Mouse (Mus musculus) hindbrain, embryonic 11.5 days (tissue): ENCODE results near the gene Pla2g1b. TPM values are rescaled to one million over a fixed set of nuclear protein-coding genes. Genes with fewer than 3 reads are reported as not detected.
"Not testable (repeated sequence)": the region's sequence is repeated elsewhere in the genome, so short reads cannot be mapped to it uniquely, and the experiment has no call there.

ENCODE experiments used
- ATAC-seq: fragments of 200-750 bp; cut with Nextera tagmentation; 2 replicates; pipeline ENCODE4 v1.8.0; 2017; ENCODE audit warnings: mild to moderate bottlenecking, moderate TSS enrichment, moderate library complexity; ENCODE audit not compliant: low FRiP score
- DNase-seq: peaks from one replicate; pipeline ENCODE4 v3.0.0-alpha.2; 2015; ENCODE audit warnings: low spot score
- H3K27ac ChIP-seq: fragments of 300-500 bp; sonication (generic); 2 replicates; pipeline ENCODE4 v1.5.1; 2014; ENCODE audit warnings: mild to moderate bottlenecking, low read depth, low read length
- H3K27me3 ChIP-seq: fragments of 300-500 bp; sonication (generic); 2 replicates; pipeline ENCODE4 v1.6.1; 2014; ENCODE audit warnings: mild to moderate bottlenecking, low read length, moderate library complexity, mixed read lengths; ENCODE audit not compliant: control insufficient read depth, insufficient read depth
- H3K36me3 ChIP-seq: fragments of 300-500 bp; sonication (generic); 2 replicates; pipeline ENCODE4 v1.6.1; 2014; ENCODE audit warnings: mild to moderate bottlenecking, low read length, moderate library complexity, mixed read lengths; ENCODE audit not compliant: control insufficient read depth, insufficient read depth
- H3K4me1 ChIP-seq: fragments of 300-500 bp; sonication (generic); replicated peaks from 2 replicates; pipeline ENCODE4 v1.6.1; 2014; ENCODE audit warnings: low read length, mixed read lengths; ENCODE audit not compliant: control insufficient read depth, insufficient read depth
- H3K4me2 ChIP-seq: fragments of 300-500 bp; sonication (generic); replicated peaks from 2 replicates; pipeline ENCODE4 v1.6.1; 2014; ENCODE audit warnings: mild to moderate bottlenecking, low read depth, low read length
- H3K4me3 ChIP-seq: fragments of 300-500 bp; sonication (generic); 2 replicates; pipeline ENCODE4 v1.5.1; 2014; ENCODE audit warnings: low read depth, low read length
- H3K9ac ChIP-seq: fragments of 300-500 bp; sonication (generic); 2 replicates; pipeline ENCODE4 v1.6.1; 2014; ENCODE audit warnings: low read depth, low read length
- H3K9me3 ChIP-seq: fragments of 300-500 bp; sonication (generic); 2 replicates; pipeline ENCODE4 v1.6.1; 2016; ENCODE audit warnings: low read length; ENCODE audit not compliant: control insufficient read depth
- WGBS: fragments of 180-500 bp; shearing (Covaris S2); extraction: QIAGEN DNeasy Blood & Tissue Kit; methylation state at CpG from one replicate; pipeline ENCODE4 v1.1.7; 2014; 5-methylcytosine and 5-hydroxymethylcytosine counted together
- polyA plus RNA-seq: library from polyadenylated mRNA; unstranded; fragments of >200 nt; fragmentation: Nextera tagmentation; extraction: Ambion mirVana; gene quantifications from 2 replicates; pipeline ENCODE4 v1.2.1, GENCODE M21; 2014

Pla2g1b gene
- polyA plus RNA-seq, 1 experiment from 2014 or later, result 0.56 TPM

- ATAC-seq, result no peak
- peaks cover 18% of the 10 kb centered on the region for H3K36me3 ChIP-seq
- H3K27ac ChIP-seq, result peak overlapping the region; percentile 100
- H3K4me3 ChIP-seq, result no peak overlapping the region
- H3K4me2 ChIP-seq, result peak overlapping the region; percentile 74
- peaks cover 55% of the 10 kb centered on the region for H3K4me1 ChIP-seq
- H3K9ac ChIP-seq, result peak overlapping the region; percentile 99
- H3K9me3 ChIP-seq, result no peaks in the 10 kb centered on the region
- 21% methylated on average over 7 of the region's 7 CpGs for WGBS
- no peak for DNase-seq
- no peaks in the 10 kb centered on the region for H3K27me3 ChIP-seq
These were observed 27.4 kb upstream of the Pla2g1b start for GRCm38 (mm10) chr5:115438667-115439066.

GRCm38 (mm10) chr5:115441205-115441849 is 24.7 kb upstream of the Pla2g1b start:
- peak overlapping the region; percentile 58; the same call in 1 of the 2 replicates for H3K27ac ChIP-seq
- no peak for ATAC-seq
- no peaks in the 10 kb centered on the region for H3K27me3 ChIP-seq
- H3K36me3 ChIP-seq, result peaks cover 35% of the 10 kb centered on the region
- H3K9me3 ChIP-seq, result no peaks in the 10 kb centered on the region
- H3K4me3 ChIP-seq, result no peak overlapping the region
- H3K9ac ChIP-seq, result no peak overlapping the region
- WGBS, result 44% methylated on average over 14 of the region's 14 CpGs
- peak; percentile 89 for DNase-seq
- peaks cover 32% of the 10 kb centered on the region for H3K4me1 ChIP-seq
- H3K4me2 ChIP-seq, result no peak overlapping the region

- H3K4me3 ChIP-seq, H3K27me3 ChIP-seq, DNase-seq, H3K9ac ChIP-seq, H3K9me3 ChIP-seq, ATAC-seq, H3K27ac ChIP-seq, H3K4me2 ChIP-seq: not testable (repeated sequence)
- Histone ChIP-seq H3K36me3 (peaks cover 38% of the 10 kb centered on the region), H3K4me1 (peaks cover 24% of the 10 kb centered on the region)
- WGBS, result 76% methylated on average over 5 of the region's 5 CpGs
These were observed 23.4 kb upstream of the Pla2g1b start for GRCm38 (mm10) chr5:115442663-115443062.

GRCm38 (mm10) chr5:115444130-115444529 is 21.9 kb upstream of the Pla2g1b start:
- H3K27ac ChIP-seq, result no peak overlapping the region
- no peak overlapping the region for H3K4me3 ChIP-seq
- 82% methylated on average over 11 of the region's 11 CpGs for WGBS
- no peak for ATAC-seq
- H3K9me3 ChIP-seq, result no peaks in the 10 kb centered on the region
- H3K36me3 ChIP-seq, result peaks cover 40% of the 10 kb centered on the region
- no peak overlapping the region for H3K9ac ChIP-seq
- peaks cover 11% of the 10 kb centered on the region for H3K4me1 ChIP-seq
- no peak for DNase-seq
- H3K27me3 ChIP-seq, result no peaks in the 10 kb centered on the region
- no peak overlapping the region for H3K4me2 ChIP-seq

GRCm38 (mm10) chr5:115447108-115447507 is 19.0 kb upstream of the Pla2g1b start:
- Histone ChIP-seq H3K4me2 (no peak overlapping the region), H3K27ac (no peak overlapping the region), H3K4me1 (no peaks in the 10 kb centered on the region), H3K4me3 (no peak overlapping the region), H3K36me3 (peaks cover 51% of the 10 kb centered on the region), H3K9ac (no peak overlapping the region), H3K9me3 (no peaks in the 10 kb centered on the region), H3K27me3 (no peaks in the 10 kb centered on the region)
- DNase-seq (no peak), ATAC-seq (no peak)
- WGBS, result 86% methylated on average over 17 of the region's 17 CpGs

GRCm38 (mm10) chr5:115449247-115449646 is 16.8 kb upstream of the Pla2g1b start:
- Histone ChIP-seq H3K36me3 (peaks cover 55% of the 10 kb centered on the region), H3K4me2 (no peak overlapping the region), H3K4me1 (no peaks in the 10 kb centered on the region), H3K27me3 (no peaks in the 10 kb centered on the region), H3K9ac (no peak overlapping the region), H3K27ac (no peak overlapping the region), H3K9me3 (no peaks in the 10 kb centered on the region), H3K4me3 (no peak overlapping the region)
- WGBS, result 76% methylated on average over 3 of the region's 3 CpGs
- DNase-seq (no peak), ATAC-seq (no peak)

GRCm38 (mm10) chr5:115450410-115451317 is 15.4 kb upstream of the Pla2g1b start:
- no peak overlapping the region for H3K9ac ChIP-seq
- H3K4me3 ChIP-seq, result no peak overlapping the region

GRCm38 (mm10) chr5:115454422-115455090 is 11.5 kb upstream of the Pla2g1b start:
- H3K27me3 ChIP-seq, result no peaks in the 10 kb centered on the region
- no peak overlapping the region for H3K9ac ChIP-seq
- H3K4me1 ChIP-seq, result no peaks in the 10 kb centered on the region
- no peak overlapping the region for H3K4me2 ChIP-seq
- peaks cover 33% of the 10 kb centered on the region for H3K36me3 ChIP-seq
- 80% methylated on average over 12 of the region's 12 CpGs for WGBS
- ATAC-seq, result no peak
- H3K9me3 ChIP-seq, result no peaks in the 10 kb centered on the region
- no peak overlapping the region for H3K4me3 ChIP-seq
- H3K27ac ChIP-seq, result no peak overlapping the region
- no peak for DNase-seq

More at GRCm38 (mm10) chr5:115450410-115451317, 15.4 kb upstream of the Pla2g1b start:
- no peak overlapping the region for H3K4me2 ChIP-seq
- peaks cover 47% of the 10 kb centered on the region for H3K36me3 ChIP-seq
- H3K9me3 ChIP-seq, result no peaks in the 10 kb centered on the region
- no peaks in the 10 kb centered on the region for H3K4me1 ChIP-seq
- DNase-seq (no peak), ATAC-seq (no peak)
- no peaks in the 10 kb centered on the region for H3K27me3 ChIP-seq
- 91% methylated on average over 27 of the region's 27 CpGs for WGBS
- 0 out of 2 replicates have a peak overlapping the region, but pooled peaks have one; percentile 36 for H3K27ac ChIP-seq
